Mouse (Mus musculus) thymus, adult 2 months (tissue): ENCODE data around the gene Gabbr2.

ENCODE experiments used
- CTCF ChIP-seq: fragments of 200-500 bp; IDR thresholded peaks from 2 replicates; pipeline ENCODE4 v1.5.1; 2012; ENCODE audit warnings: mild to moderate bottlenecking, control low read depth, low read length, moderate library complexity, borderline replicate concordance; ENCODE audit not compliant: control insufficient read depth, poor library complexity, insufficient read depth; ENCODE audit errors: extremely low read depth
- POLR2A ChIP-seq: fragments of 200-500 bp; IDR thresholded peaks from 2 replicates; pipeline ENCODE4 v1.6.1; 2012; ENCODE audit warnings: mild to moderate bottlenecking, low read length, control low read depth, moderate library complexity; ENCODE audit not compliant: control insufficient read depth, poor library complexity, insufficient read depth; ENCODE audit errors: extremely low read depth

DNA sequence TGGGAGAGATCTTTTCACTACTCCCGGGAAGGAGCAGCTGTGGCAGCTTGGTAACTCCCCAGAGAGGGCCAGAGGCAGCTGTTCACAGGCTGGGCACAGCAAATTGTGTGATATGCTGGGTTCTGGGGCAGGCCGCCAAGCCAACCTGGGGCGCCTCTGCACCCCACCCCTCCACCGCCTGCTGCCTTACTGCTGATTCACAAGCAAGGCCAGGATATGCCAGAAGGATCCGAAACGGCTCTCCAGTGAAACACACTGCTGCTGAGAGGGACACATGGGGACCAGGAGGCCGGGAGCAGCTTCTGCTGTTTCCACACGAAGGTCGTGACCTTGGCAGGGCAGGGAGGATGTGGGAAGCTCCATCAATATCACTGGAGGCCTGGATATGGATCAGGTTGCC lies 164.2 kb downstream of the Gabbr2 start:
- TF ChIP-seq POLR2A (no peak), CTCF (no peak)
